Mouse (Mus musculus) CH12.LX (cell line): Measurements from ENCODE around the gene Paf1. TPM values are rescaled to one million over a fixed set of nuclear protein-coding genes. Genes with fewer than 3 reads are reported as not detected.

ENCODE experiments used
- DNase-seq: peaks from one replicate; pipeline ENCODE4 v3.0.0-alpha.2; 2013; ENCODE audit errors: extremely low read depth
- H3K27ac ChIP-seq: 2 replicates; pipeline ENCODE4 v1.5.1; 2012; ENCODE audit warnings: low read depth, mild to moderate bottlenecking, control low read depth, moderate library complexity; ENCODE audit not compliant: insufficient read depth
- H3K27me3 ChIP-seq: replicated peaks from 2 replicates; pipeline ENCODE3; 2012; ENCODE audit warnings: inconsistent platforms
- H3K36me3 ChIP-seq, 2 experiments: replicated peaks in 1 of 2; 2 replicates each; pipeline versions ENCODE3 to v1.6.1; 2012; ENCODE audit warnings: inconsistent platforms in 1 of 2, low read length in 1 of 2, mild to moderate bottlenecking in 1 of 2, mixed read lengths in 1 of 2, moderate library complexity in 1 of 2; ENCODE audit not compliant: control insufficient read depth in 1 of 2, insufficient read depth in 1 of 2
- H3K4me1 ChIP-seq, 2 experiments: 2 replicates each; pipeline ENCODE4 v1.6.1; 2012; ENCODE audit warnings: inconsistent platforms in 1 of 2, moderate library complexity in 1 of 2; ENCODE audit not compliant: insufficient read depth in 2 of 2, control insufficient read depth in 1 of 2
- H3K4me2 ChIP-seq: 2 replicates; pipeline ENCODE4 v1.6.1; 2012; ENCODE audit warnings: low read depth, mild to moderate bottlenecking, control low read depth; ENCODE audit not compliant: poor library complexity, insufficient read depth, severe bottlenecking
- H3K4me3 ChIP-seq, 3 experiments: fragments of 150-350 bp in 1 of 3; sonication (generic) in 1 of 3; replicated peaks in 1 of 3; 2 replicates each; pipeline versions ENCODE3 to v1.5.1; 2011 to 2012; ENCODE audit warnings: low read depth in 2 of 3, low read length in 2 of 3, mild to moderate bottlenecking in 2 of 3, moderate library complexity in 2 of 3, control low read depth in 1 of 3, improper control_type of control experiment in 1 of 3, inconsistent platforms in 1 of 3, mixed read lengths in 1 of 3; ENCODE audit not compliant: poor library complexity in 1 of 3
- H3K79me2 ChIP-seq: replicated peaks from 2 replicates; pipeline ENCODE4 v1.6.1; 2012; ENCODE audit warnings: mild to moderate bottlenecking, moderate library complexity; ENCODE audit not compliant: control insufficient read depth, poor library complexity, insufficient read depth, severe bottlenecking; ENCODE audit errors: extremely low read depth
- H3K9ac ChIP-seq: 2 replicates; pipeline ENCODE4 v1.6.1; 2012; ENCODE audit warnings: low read depth, mild to moderate bottlenecking, control low read depth, moderate library complexity; ENCODE audit not compliant: insufficient read depth
- H3K9me3 ChIP-seq: replicated peaks from 2 replicates; pipeline ENCODE3; 2012; ENCODE audit warnings: low read length, inconsistent platforms, mixed read lengths
- BHLHE40 ChIP-seq: IDR thresholded peaks from 2 replicates; pipeline ENCODE4 v1.6.1; 2011; ENCODE audit warnings: mild to moderate bottlenecking, low read depth, low read length, improper control_type of control experiment
- CHD1 ChIP-seq: IDR thresholded peaks from 2 replicates; pipeline ENCODE4 v1.6.1; 2012; ENCODE audit warnings: low read depth, low read length, improper control_type of control experiment, inconsistent platforms
- ELF1 ChIP-seq: IDR thresholded peaks from 2 replicates; pipeline ENCODE4 v1.6.1; 2014; ENCODE audit warnings: low read depth, mild to moderate bottlenecking, inconsistent platforms, low read length, improper control_type of control experiment
- EP300 ChIP-seq: IDR thresholded peaks from 2 replicates; pipeline ENCODE4 v1.6.1; 2011; ENCODE audit warnings: low read length, improper control_type of control experiment
- ETS1 ChIP-seq: conservative IDR thresholded peaks from 2 replicates; pipeline ENCODE4 v1.6.1; 2012; ENCODE audit warnings: low read depth, mild to moderate bottlenecking, inconsistent platforms, low read length, improper control_type of control experiment, moderate library complexity
- GABPA ChIP-seq: IDR thresholded peaks from 2 replicates; pipeline ENCODE4 v1.6.1; 2012; ENCODE audit warnings: low read depth, low read length, improper control_type of control experiment, inconsistent platforms; ENCODE audit not compliant: insufficient replicate concordance
- JUND ChIP-seq: conservative IDR thresholded peaks from 2 replicates; pipeline ENCODE4 v1.6.1; 2011; ENCODE audit warnings: low read depth, low read length, improper control_type of control experiment
- MEF2A ChIP-seq: IDR thresholded peaks from 2 replicates; pipeline ENCODE4 v1.6.1; 2014; ENCODE audit warnings: low read depth, mild to moderate bottlenecking, inconsistent platforms, low read length, improper control_type of control experiment, borderline replicate concordance
- MXI1 ChIP-seq: IDR thresholded peaks from 2 replicates; pipeline ENCODE4 v1.6.1; 2011; ENCODE audit warnings: mild to moderate bottlenecking, low read depth, low read length, improper control_type of control experiment
- MYC ChIP-seq: IDR thresholded peaks from 2 replicates; pipeline ENCODE4 v1.6.1; 2011; ENCODE audit warnings: low read depth, mild to moderate bottlenecking, improper control_type of control experiment, low read length
- POLR2AphosphoS2 ChIP-seq: IDR thresholded peaks from 2 replicates; pipeline ENCODE4 v1.6.1; 2011; ENCODE audit warnings: low read depth, low read length, improper control_type of control experiment
- RAD21 ChIP-seq: IDR thresholded peaks from 2 replicates; pipeline ENCODE4 v1.6.1; 2011; ENCODE audit warnings: low read depth, mild to moderate bottlenecking, low read length, improper control_type of control experiment, moderate library complexity
- RCOR1 ChIP-seq: conservative IDR thresholded peaks from 2 replicates; pipeline ENCODE4 v1.6.1; 2012; ENCODE audit warnings: low read depth, mild to moderate bottlenecking, inconsistent platforms, low read length, improper control_type of control experiment
- USF1 ChIP-seq: IDR thresholded peaks from 2 replicates; pipeline ENCODE4 v1.6.1; 2014; ENCODE audit warnings: low read depth, mild to moderate bottlenecking, inconsistent platforms, low read length, improper control_type of control experiment
- USF2 ChIP-seq: conservative IDR thresholded peaks from 2 replicates; pipeline ENCODE4 v1.6.1; 2011; ENCODE audit warnings: low read depth, low read length, improper control_type of control experiment
- ZC3H11A ChIP-seq: IDR thresholded peaks from 2 replicates; pipeline ENCODE4 v1.6.1; 2012; ENCODE audit warnings: low read depth, mild to moderate bottlenecking, inconsistent platforms, low read length, improper control_type of control experiment
- ZKSCAN1 ChIP-seq: IDR thresholded peaks from 2 replicates; pipeline ENCODE4 v1.6.1; 2012; ENCODE audit warnings: low read depth, inconsistent platforms, low read length, improper control_type of control experiment, borderline replicate concordance
- ZMIZ1 ChIP-seq: IDR thresholded peaks from 2 replicates; pipeline ENCODE4 v1.6.1; 2012; ENCODE audit warnings: low read depth, mild to moderate bottlenecking, inconsistent platforms, low read length, improper control_type of control experiment
- dilution Hi-C: fragments of 300-500 bp; cut with MboI; formaldehyde crosslinking; loops from 2 replicates; pipeline ENCODE4 v1.14.3; 2020; ENCODE audit warnings: low sequenced_read_pairs; ENCODE audit not compliant: extremely low pct_unique_long_range_greater_than_20kb, extremely low pct_ligation_motif_present
- in situ Hi-C: fragments of 300-500 bp; cut with MboI; formaldehyde crosslinking; loops from 3 replicates; pipeline ENCODE4 v1.14.3; 2019; ENCODE audit warnings: low sequenced_read_pairs, low pct_ligation_motif_present, low pct_unique_long_range_greater_than_20kb, mixed read lengths
- polyA plus RNA-seq: library from polyadenylated mRNA; unstranded; fragments of >175 nt; gene quantifications from 2 replicates; pipeline ENCODE4 v1.2.1, GENCODE M21; 2012; ENCODE audit warnings: low read depth; ENCODE audit not compliant: insufficient read length
- total RNA-seq, 2 experiments: library from RNA; depleted of rRNA; stranded (reverse); fragments of 300-350 nt in 1 of 2; fragments of >200 nt in 1 of 2; gene quantifications; 2 replicates each; pipeline ENCODE4 v1.2.3; 2012 to 2014

Gene Paf1
- total and polyA plus RNA-seq, 3 experiments: 42.2 to 105 (median 45.9) TPM

- in situ Hi-C loops (no loop called here), dilution Hi-C loops (no loop called here)
- Histone ChIP-seq H3K4me3 (no peak overlapping the region), H3K9me3 (no peaks in the 10 kb centered on the region), H3K4me1 (peaks cover 3 to 12% of the 10 kb centered on the region in 2 experiments), H3K4me2 (no peak overlapping the region), H3K9ac (no peak overlapping the region), H3K79me2 (no peaks in the 10 kb centered on the region), H3K36me3 (peaks cover 11 to 62% of the 10 kb centered on the region in 2 experiments), H3K27me3 (no peaks in the 10 kb centered on the region), H3K27ac (no peak overlapping the region)
- TF ChIP-seq RCOR1 (no peak), CHD1 (no peak), USF2 (no peak)
- no peak for DNase-seq
Observed at GRCm38 (mm10) chr7:28362441-28363060, 30.2 kb upstream of the Paf1 start.

- DNase-seq: no peak
- Histone ChIP-seq H3K27me3 (no peaks in the 10 kb centered on the region), H3K4me1 (peaks cover 7 to 15% of the 10 kb centered on the region in 2 experiments), H3K79me2 (no peaks in the 10 kb centered on the region), H3K4me2 (no peak overlapping the region), H3K36me3 (peaks cover 0 to 46% of the 10 kb centered on the region in 2 experiments), H3K9ac (no peak overlapping the region), H3K4me3 (no peak overlapping the region), H3K9me3 (no peaks in the 10 kb centered on the region), H3K27ac (no peak overlapping the region)
- in situ Hi-C loops (no loop called here), dilution Hi-C loops (no loop called here)
- TF ChIP-seq ZMIZ1 (no peak), MEF2A (no peak), ZKSCAN1 (no peak), ELF1 (no peak), GABPA (no peak)
Observed at GRCm38 (mm10) chr7:28367663-28368275, 25.0 kb upstream of the Paf1 start.

DNA sequence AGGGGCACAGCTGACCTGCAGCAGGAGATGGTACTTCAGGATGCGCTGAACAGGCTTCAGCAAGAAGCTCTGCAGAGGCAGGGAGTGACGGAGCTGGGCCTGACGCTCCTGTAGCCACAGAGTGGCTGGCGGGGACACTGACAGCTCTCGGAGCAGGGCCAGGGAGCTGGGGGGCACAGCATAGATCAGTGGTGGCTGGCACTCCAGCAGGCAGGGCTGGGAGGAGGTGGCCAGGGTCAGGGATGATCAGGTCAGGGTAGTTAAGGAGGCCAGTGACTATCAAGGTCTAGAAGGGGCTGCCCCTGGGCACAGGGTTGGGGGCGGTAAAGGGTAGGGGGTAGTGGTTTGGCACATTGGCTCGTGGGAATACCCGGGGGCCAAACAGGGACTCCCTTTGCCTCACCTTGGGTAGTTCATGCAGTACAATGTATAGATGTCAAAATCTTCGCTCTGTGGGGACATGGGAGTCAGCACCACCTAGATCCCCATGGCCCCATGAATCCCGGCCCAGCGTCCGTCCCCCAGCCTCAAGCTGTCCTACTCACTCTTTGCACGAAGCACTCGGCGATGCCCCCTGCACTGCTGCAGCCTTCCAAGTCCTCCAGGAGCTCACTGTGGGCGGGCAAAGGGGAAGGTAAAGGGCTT lies 24.4 kb upstream of the Paf1 start:
- Histone ChIP-seq H3K4me3 (no peak overlapping the region), H3K4me2 (no peak overlapping the region), H3K79me2 (no peaks in the 10 kb centered on the region), H3K27ac (no peak overlapping the region), H3K9me3 (no peaks in the 10 kb centered on the region), H3K4me1 (peaks cover 7 to 15% of the 10 kb centered on the region in 2 experiments), H3K36me3 (peaks cover 0 to 44% of the 10 kb centered on the region in 2 experiments), H3K27me3 (no peaks in the 10 kb centered on the region), H3K9ac (no peak overlapping the region)
- TF ChIP-seq BHLHE40: no peak
- TF ChIP-seq USF1: no peak
- TF ChIP-seq JUND: no peak
- no peak for TF ChIP-seq EP300
- TF ChIP-seq RAD21: no peak
- no peak for TF ChIP-seq POLR2AphosphoS2
- no peak for TF ChIP-seq MXI1
- no peak for TF ChIP-seq CHD1
- no peak for TF ChIP-seq USF2
- TF ChIP-seq MYC: no peak
- TF ChIP-seq ELF1: no peak
- TF ChIP-seq ETS1: no peak
- TF ChIP-seq ZC3H11A: no peak
- no peak for DNase-seq
- dilution Hi-C loops (no loop called here), in situ Hi-C loops (no loop called here)
